Mouse (Mus musculus) embryo, embryonic 9.5 days (tissue): ENCODE measurements around the gene Gcnt2.
"Not testable (repeated sequence)": the region's sequence is repeated elsewhere in the genome, so short reads cannot be mapped to it uniquely, and the experiment has no call there.

Experiments used
- DNase-seq: peaks from one replicate; pipeline ENCODE4 v3.0.0-alpha.2; 2017; ENCODE audit errors: extremely low spot score

Gene Gcnt2

GRCm38 (mm10) chr13:40943066-40943465 is 83.5 kb downstream of the Gcnt2 start:
- DNase-seq: no peak

GRCm38 (mm10) chr13:40943936-40944335 is 84.4 kb downstream of the Gcnt2 start:
- DNase-seq: no peak

GRCm38 (mm10) chr13:40944346-40944745 is 84.8 kb downstream of the Gcnt2 start:
- no peak for DNase-seq

- no peak for DNase-seq
These were observed 87.0 kb downstream of the Gcnt2 start for GRCm38 (mm10) chr13:40946513-40946912.

- DNase-seq: no peak
These were observed 88.1 kb downstream of the Gcnt2 start for GRCm38 (mm10) chr13:40947538-40948205.

- DNase-seq: no peak
These were observed 91.9 kb downstream of the Gcnt2 start for GRCm38 (mm10) chr13:40951386-40951976.

GRCm38 (mm10) chr13:40953231-40953630 is 93.7 kb downstream of the Gcnt2 start:
- no peak for DNase-seq

GRCm38 (mm10) chr13:40955773-40956172 is 96.2 kb downstream of the Gcnt2 start:
- no peak for DNase-seq

GRCm38 (mm10) chr13:40967609-40968008 is 108.1 kb downstream of the Gcnt2 start:
- DNase-seq: no peak

GRCm38 (mm10) chr13:40968564-40968963 is 109.0 kb downstream of the Gcnt2 start:
- DNase-seq: no peak

- DNase-seq: no peak
These were observed 110.3 kb downstream of the Gcnt2 start for GRCm38 (mm10) chr13:40969761-40970390.

GRCm38 (mm10) chr13:40971261-40971660 is 111.7 kb downstream of the Gcnt2 start:
- no peak for DNase-seq

- DNase-seq: no peak
These were observed 112.3 kb downstream of the Gcnt2 start for GRCm38 (mm10) chr13:40971831-40972230.

GRCm38 (mm10) chr13:40972976-40973375 is 113.4 kb downstream of the Gcnt2 start:
- no peak for DNase-seq

- DNase-seq: peak; percentile 55
These were observed 118.1 kb downstream of the Gcnt2 start for GRCm38 (mm10) chr13:40977609-40978008.

GRCm38 (mm10) chr13:40978652-40979051 is 119.1 kb downstream of the Gcnt2 start:
- DNase-seq: no peak

- no peak for DNase-seq
These were observed 119.8 kb downstream of the Gcnt2 start for GRCm38 (mm10) chr13:40979321-40979720.

GRCm38 (mm10) chr13:40982759-40983158 is 123.2 kb downstream of the Gcnt2 start:
- no peak for DNase-seq

GRCm38 (mm10) chr13:40986081-40986480 is 126.5 kb downstream of the Gcnt2 start:
- DNase-seq: no peak

GRCm38 (mm10) chr13:40987608-40988303 is 128.2 kb downstream of the Gcnt2 start:
- DNase-seq: not testable (repeated sequence)

GRCm38 (mm10) chr13:40988418-40988817 is 128.9 kb downstream of the Gcnt2 start:
- no peak for DNase-seq

- DNase-seq: no peak
These were observed 135.1 kb downstream of the Gcnt2 start for GRCm38 (mm10) chr13:40994487-40995263.
